Mouse (Mus musculus) ES-Bruce4 (cell line): Measurements from ENCODE around the gene Rbm8a2.

Experiments
- CTCF ChIP-seq: IDR thresholded peaks from one replicate; pipeline ENCODE4 v1.8.1; 2011; ENCODE audit warnings: low read depth, low read length
- POLR2A ChIP-seq: IDR thresholded peaks from one replicate; pipeline ENCODE4 v1.8.1; 2011; ENCODE audit warnings: low read length; ENCODE audit not compliant: insufficient read depth

DNA sequence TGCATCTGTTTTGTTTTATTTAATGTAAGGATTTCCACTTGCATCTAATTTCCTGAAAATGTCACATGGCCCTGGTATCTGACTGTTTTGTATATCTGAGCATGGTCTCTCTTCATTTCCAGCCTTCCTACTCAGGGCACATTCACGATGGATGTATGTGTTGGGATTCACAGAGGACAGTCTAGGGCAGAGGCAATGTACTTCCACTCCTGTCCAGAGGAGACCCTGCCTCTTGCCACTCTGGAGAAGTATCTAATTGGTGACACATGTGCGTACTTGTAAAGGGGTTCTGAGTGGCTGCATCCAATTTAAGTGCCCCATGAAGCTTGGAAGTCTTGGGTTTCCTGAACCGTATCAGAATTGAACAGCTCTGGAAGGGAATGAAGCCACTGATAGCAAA lies 28.5 kb downstream of the Rbm8a2 start:
- TF ChIP-seq CTCF = no peak
- TF ChIP-seq POLR2A = no peak
